Mouse (Mus musculus) bone marrow, adult 2 months (tissue): ENCODE results near the gene Ccdc57.

Experiments used
- CTCF ChIP-seq: fragments of 200-500 bp; IDR thresholded peaks from 2 replicates; pipeline ENCODE4 v1.5.1; 2011; ENCODE audit warnings: low read length, control low read depth; ENCODE audit not compliant: control insufficient read depth, insufficient read depth
- POLR2A ChIP-seq: fragments of 200-500 bp; IDR thresholded peaks from 2 replicates; pipeline ENCODE4 v1.6.1; 2011; ENCODE audit warnings: low read depth, mild to moderate bottlenecking, control low read depth, low read length, borderline replicate concordance; ENCODE audit not compliant: control insufficient read depth

DNA sequence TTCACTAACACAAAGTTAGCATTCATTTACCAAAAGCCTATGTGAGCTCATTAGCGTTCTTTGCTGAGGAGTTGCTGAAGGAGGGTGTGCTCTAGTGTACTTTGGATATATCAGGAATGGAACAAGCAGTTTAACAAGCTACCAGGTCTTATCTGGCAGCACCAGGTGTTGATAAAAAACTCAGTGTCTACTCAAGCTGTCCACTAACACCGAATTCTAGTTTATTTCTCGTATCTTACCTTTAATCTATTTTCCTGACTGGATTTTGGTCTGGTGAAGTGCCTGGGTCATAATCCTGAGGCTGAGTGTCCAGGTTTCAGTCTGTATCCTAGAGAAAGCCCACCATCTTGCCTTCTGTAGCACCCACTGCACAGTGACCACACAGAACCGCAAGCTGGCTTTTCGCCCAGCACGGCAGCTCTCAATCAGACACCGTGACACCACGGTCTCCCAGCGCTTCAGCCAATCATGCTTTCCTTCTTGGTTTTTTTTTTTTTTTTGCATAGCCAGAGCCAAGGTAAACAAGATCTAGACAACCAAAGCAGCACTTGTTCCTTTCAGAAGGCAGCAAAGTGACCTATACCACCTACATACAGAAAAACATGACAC, 47.9 kb upstream of the Ccdc57 start:
- TF ChIP-seq CTCF (no peak), POLR2A (no peak)
